Mouse (Mus musculus): ENCODE results near the gene Mpst. TPM values are rescaled to one million over a fixed set of nuclear protein-coding genes. Genes with fewer than 3 reads are reported as not detected.

Mpst gene
- total and polyA plus RNA-seq, 3 experiments = 19.9 to 101 (median 20.2) TPM

DNA sequence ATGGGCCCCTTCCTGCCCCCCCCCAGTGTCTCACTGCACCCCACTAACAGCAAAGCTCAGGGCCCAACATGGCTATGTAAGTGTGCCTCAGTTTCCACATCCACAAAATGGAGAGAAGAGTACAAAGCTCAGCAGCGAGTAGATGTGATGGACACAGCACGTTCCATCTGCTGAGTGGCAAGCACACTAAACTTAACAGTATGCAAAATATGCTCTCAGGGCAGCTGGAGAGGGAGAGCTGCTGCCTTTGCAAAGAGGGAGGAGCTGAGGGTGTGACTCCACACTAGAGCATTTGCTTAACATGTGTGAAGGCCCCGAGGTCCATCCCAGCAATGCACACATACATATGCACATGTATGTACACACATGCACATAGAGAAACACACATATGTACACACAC is 46.7 kb downstream of the Mpst start:
- no peaks in the 10 kb centered on the region for H3K36me3 ChIP-seq (replicated peaks)
- H3K4me1 ChIP-seq (ENCODE audit: insufficient read depth, low read depth, low read length) = peaks cover 49% of the 10 kb centered on the region
- ATAC-seq (ENCODE audit: extremely low read depth, insufficient number of reproducible peaks, low FRiP score, poor library complexity, severe bottlenecking) = no peak
- TF ChIP-seq TAL1 (conservative IDR thresholded peaks at IDR 0.05; ENCODE audit: low read depth, low read length) (no peak), GATA1 (IDR thresholded peaks at IDR 0.05; ENCODE audit: borderline replicate concordance, low read length) (no peak), POLR2AphosphoS5 (IDR thresholded peaks at IDR 0.05; ENCODE audit: insufficient replicate concordance, low read depth, low read length) (no peak), GATA2 (IDR thresholded peaks at IDR 0.05; ENCODE audit: borderline replicate concordance, low read depth, low read length) (no peak), CTCF (IDR thresholded peaks at IDR 0.05; ENCODE audit: low read depth, low read length) (no peak)
- H3K4me3 ChIP-seq (ENCODE audit: low read depth, low read length) = no peak overlapping the region
- DNase-seq (ENCODE audit: low spot score) = no peak
- H3K9me3 ChIP-seq (replicated peaks) = no peaks in the 10 kb centered on the region
- peaks cover 47% of the 10 kb centered on the region for H3K27me3 ChIP-seq (ENCODE audit: insufficient read depth, low read length)

DNA sequence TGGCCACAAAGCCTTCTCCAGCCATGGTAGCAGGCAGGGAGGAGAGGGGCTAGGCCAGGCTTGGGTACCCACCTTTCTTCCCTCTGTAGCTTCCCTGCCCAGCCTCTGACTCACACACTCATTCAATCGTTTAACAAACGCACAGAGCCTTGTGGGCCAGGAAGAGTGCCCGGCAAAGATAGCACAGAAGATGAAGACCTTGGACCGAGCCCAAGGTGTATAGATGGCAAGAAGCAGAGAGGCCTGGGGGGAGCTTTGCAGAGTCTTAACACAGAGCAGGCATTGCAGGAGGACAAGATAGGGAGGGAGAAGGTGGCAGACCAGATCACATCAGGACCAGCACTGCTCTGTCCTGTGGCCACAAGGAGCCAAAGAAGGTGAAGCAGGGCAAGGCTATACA is 49.0 kb downstream of the Mpst start:
- TF ChIP-seq GATA2 (IDR thresholded peaks at IDR 0.05; ENCODE audit: borderline replicate concordance, low read depth, low read length) (no peak), CTCF (IDR thresholded peaks at IDR 0.05; ENCODE audit: low read depth, low read length) (no peak), POLR2AphosphoS5 (IDR thresholded peaks at IDR 0.05; ENCODE audit: insufficient replicate concordance, low read depth, low read length) (no peak), TAL1 (conservative IDR thresholded peaks at IDR 0.05; ENCODE audit: low read depth, low read length) (no peak), GATA1 (IDR thresholded peaks at IDR 0.05; ENCODE audit: borderline replicate concordance, low read length) (no peak)
- no peak for DNase-seq (ENCODE audit: low spot score)
- H3K36me3 ChIP-seq (replicated peaks) = no peaks in the 10 kb centered on the region
- no peak overlapping the region for H3K4me3 ChIP-seq (ENCODE audit: low read depth, low read length)
- peaks cover 26% of the 10 kb centered on the region for H3K4me1 ChIP-seq (ENCODE audit: insufficient read depth, low read depth, low read length)
- peaks cover 55% of the 10 kb centered on the region for H3K27me3 ChIP-seq (ENCODE audit: insufficient read depth, low read length)
- no peak for ATAC-seq (ENCODE audit: extremely low read depth, insufficient number of reproducible peaks, low FRiP score, poor library complexity, severe bottlenecking)
- H3K9me3 ChIP-seq (replicated peaks) = no peaks in the 10 kb centered on the region

DNA sequence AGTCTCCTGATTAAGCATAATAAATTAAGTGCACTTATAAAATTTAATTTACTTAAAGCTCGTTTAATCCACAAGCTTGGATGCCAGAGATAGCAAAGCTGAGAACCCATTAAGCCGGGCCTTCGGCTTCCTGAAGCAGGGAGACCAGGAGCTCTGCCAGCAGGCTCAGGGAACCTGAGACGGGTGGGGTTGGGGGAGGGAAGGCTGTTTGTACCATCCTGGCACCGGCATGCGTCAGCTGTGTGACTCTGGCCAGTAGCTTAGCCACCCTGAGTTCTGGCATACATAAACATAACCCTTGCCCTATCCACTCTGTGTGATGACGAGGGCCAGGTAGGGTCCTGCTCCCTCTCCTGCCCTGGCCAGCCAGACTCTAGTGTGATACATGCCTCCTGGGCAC is 49.8 kb downstream of the Mpst start:
- H3K4me3 ChIP-seq (ENCODE audit: low read depth, low read length) = no peak overlapping the region
- no peak for ATAC-seq (ENCODE audit: extremely low read depth, insufficient number of reproducible peaks, low FRiP score, poor library complexity, severe bottlenecking)
- H3K4me1 ChIP-seq (ENCODE audit: insufficient read depth, low read depth, low read length) = peaks cover 19% of the 10 kb centered on the region
- no peaks in the 10 kb centered on the region for H3K36me3 ChIP-seq (replicated peaks)
- H3K9me3 ChIP-seq (replicated peaks) = no peaks in the 10 kb centered on the region
- no peak for DNase-seq (ENCODE audit: low spot score)
- H3K27me3 ChIP-seq (ENCODE audit: insufficient read depth, low read length) = peaks cover 60% of the 10 kb centered on the region
- TF ChIP-seq POLR2AphosphoS5 (IDR thresholded peaks at IDR 0.05; ENCODE audit: insufficient replicate concordance, low read depth, low read length) = no peak
- no peak for TF ChIP-seq GATA1 (IDR thresholded peaks at IDR 0.05; ENCODE audit: borderline replicate concordance, low read length)
- TF ChIP-seq TAL1 (conservative IDR thresholded peaks at IDR 0.05; ENCODE audit: low read depth, low read length) = no peak
- TF ChIP-seq CTCF (IDR thresholded peaks at IDR 0.05; ENCODE audit: low read depth, low read length) = no peak
- no peak for TF ChIP-seq GATA2 (IDR thresholded peaks at IDR 0.05; ENCODE audit: borderline replicate concordance, low read depth, low read length)

DNA sequence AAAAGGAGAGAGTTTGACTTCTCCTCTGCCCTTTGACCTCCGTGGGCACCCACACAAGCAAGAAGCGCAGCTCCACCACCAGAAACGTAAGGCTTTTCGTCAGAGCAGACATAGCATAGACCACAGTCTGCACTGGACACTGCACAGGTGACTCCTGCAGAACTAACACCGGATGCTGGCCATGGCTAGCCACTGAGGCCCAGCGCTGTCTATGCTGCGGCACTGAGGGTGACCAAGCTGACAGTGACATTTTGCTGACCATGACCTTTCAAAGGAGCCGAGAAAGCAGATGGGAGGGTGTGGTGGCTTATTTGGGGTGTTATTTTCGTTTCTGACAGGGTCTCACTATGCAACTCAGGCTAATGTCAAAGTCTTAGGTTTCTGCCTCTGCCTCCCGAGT is 51.0 kb downstream of the Mpst start:
- no peak overlapping the region for H3K4me3 ChIP-seq (ENCODE audit: low read depth, low read length)
- H3K36me3 ChIP-seq (replicated peaks) = no peaks in the 10 kb centered on the region
- no peak for TF ChIP-seq CTCF (IDR thresholded peaks at IDR 0.05; ENCODE audit: low read depth, low read length)
- TF ChIP-seq GATA2 (IDR thresholded peaks at IDR 0.05; ENCODE audit: borderline replicate concordance, low read depth, low read length) = no peak
- no peak for TF ChIP-seq POLR2AphosphoS5 (IDR thresholded peaks at IDR 0.05; ENCODE audit: insufficient replicate concordance, low read depth, low read length)
- TF ChIP-seq GATA1 (IDR thresholded peaks at IDR 0.05; ENCODE audit: borderline replicate concordance, low read length) = no peak
- TF ChIP-seq TAL1 (conservative IDR thresholded peaks at IDR 0.05; ENCODE audit: low read depth, low read length) = no peak
- DNase-seq (ENCODE audit: low spot score) (no peak), ATAC-seq (ENCODE audit: extremely low read depth, insufficient number of reproducible peaks, low FRiP score, poor library complexity, severe bottlenecking) (no peak)
- peaks cover 56% of the 10 kb centered on the region for H3K27me3 ChIP-seq (ENCODE audit: insufficient read depth, low read length)
- peaks cover 8% of the 10 kb centered on the region for H3K4me1 ChIP-seq (ENCODE audit: insufficient read depth, low read depth, low read length)
- H3K9me3 ChIP-seq (replicated peaks) = no peaks in the 10 kb centered on the region

- no peak for ATAC-seq (ENCODE audit: extremely low read depth, insufficient number of reproducible peaks, low FRiP score, poor library complexity, severe bottlenecking)
- no peak for DNase-seq (ENCODE audit: low spot score)
- TF ChIP-seq CTCF (IDR thresholded peaks at IDR 0.05; ENCODE audit: low read depth, low read length) = no peak
- H3K4me3 ChIP-seq (ENCODE audit: low read depth, low read length) = no peak overlapping the region
- H3K9me3 ChIP-seq (replicated peaks) = no peaks in the 10 kb centered on the region
- H3K4me1 ChIP-seq (ENCODE audit: insufficient read depth, low read depth, low read length) = no peaks in the 10 kb centered on the region
- no peaks in the 10 kb centered on the region for H3K36me3 ChIP-seq (replicated peaks)
- H3K27me3 ChIP-seq (ENCODE audit: insufficient read depth, low read length) = peaks cover 29% of the 10 kb centered on the region; the same call in 1 of the 2 replicates
These were observed 56.8 kb downstream of the Mpst start for GRCm38 (mm10) chr15:78462981-78463380.

Other genes with a start within 250 kb of the Mpst start
- 15.4 and 16.7 TPM in 2 replicates for gene Ift27, start 232.3 kb upstream of the Mpst start, total RNA-seq (2014; fragmentation: Nextera tagmentation)
- 15.7 and 17.8 TPM in 2 replicates for gene Ift27, start 232.3 kb upstream of the Mpst start, total RNA-seq (2017)
- 97.5 and 143 TPM in 2 replicates for gene Ift27, start 232.3 kb upstream of the Mpst start, polyA plus RNA-seq (2012)
- gene Pvalb, start 200.0 kb upstream of the Mpst start, total RNA-seq (2014; fragmentation: Nextera tagmentation) = not detected in 2 replicates
- not detected in 2 replicates for gene Pvalb, start 200.0 kb upstream of the Mpst start, total RNA-seq (2017)
- not detected in 2 replicates for gene Pvalb, start 200.0 kb upstream of the Mpst start, polyA plus RNA-seq (2012)
- 16.1 and 19.0 TPM in 2 replicates for gene Ncf4, start 161.6 kb upstream of the Mpst start, total RNA-seq (2014; fragmentation: Nextera tagmentation)
- gene Ncf4, start 161.6 kb upstream of the Mpst start, total RNA-seq (2017) = 64.1 and 67.1 TPM in 2 replicates
- gene Ncf4, start 161.6 kb upstream of the Mpst start, polyA plus RNA-seq (2012) = 3.2 and 4.5 TPM in 2 replicates
- 41.4 and 46.8 TPM in 2 replicates for gene Csf2rb2, start 100.7 kb upstream of the Mpst start, total RNA-seq (2014; fragmentation: Nextera tagmentation)
- 41.9 and 42.1 TPM in 2 replicates for gene Csf2rb2, start 100.7 kb upstream of the Mpst start, total RNA-seq (2017)
- 15.4 and 17.3 TPM in 2 replicates for gene Csf2rb2, start 100.7 kb upstream of the Mpst start, polyA plus RNA-seq (2012)
- gene Csf2rb, start 80.7 kb upstream of the Mpst start, total RNA-seq (2014; fragmentation: Nextera tagmentation) = 219 and 232 TPM in 2 replicates
- 155 and 178 TPM in 2 replicates for gene Csf2rb, start 80.7 kb upstream of the Mpst start, total RNA-seq (2017)
- 67.0 and 145 TPM in 2 replicates for gene Csf2rb, start 80.7 kb upstream of the Mpst start, polyA plus RNA-seq (2012)
- gene Tex33, start 10.5 kb upstream of the Mpst start, total RNA-seq (2014; fragmentation: Nextera tagmentation) = not detected in 2 replicates
- gene Tex33, start 10.5 kb upstream of the Mpst start, total RNA-seq (2017) = 0.49 TPM in 1 of 2 replicates, not detected in the other
- not detected in 2 replicates for gene Tex33, start 10.5 kb upstream of the Mpst start, polyA plus RNA-seq (2012)
- gene Tst, start 509 bp upstream of the Mpst start, total RNA-seq (2014; fragmentation: Nextera tagmentation) = 3.6 and 4.3 TPM in 2 replicates
- gene Tst, start 509 bp upstream of the Mpst start, total RNA-seq (2017) = 0.93 and 1.3 TPM in 2 replicates
- 1.7 and 1.8 TPM in 2 replicates for gene Tst, start 509 bp upstream of the Mpst start, polyA plus RNA-seq (2012)
- gene Kctd17, start 22.1 kb downstream of the Mpst start, total RNA-seq (2014; fragmentation: Nextera tagmentation) = not detected in 2 replicates
- 0.05 TPM in 1 of 2 replicates, not detected in the other for gene Kctd17, start 22.1 kb downstream of the Mpst start, total RNA-seq (2017)
- 0.04 TPM in 1 of 2 replicates, not detected in the other for gene Kctd17, start 22.1 kb downstream of the Mpst start, polyA plus RNA-seq (2012)
- not detected in 2 replicates for gene Tmprss6, start 62.2 kb downstream of the Mpst start, total RNA-seq (2014; fragmentation: Nextera tagmentation)
- gene Tmprss6, start 62.2 kb downstream of the Mpst start, total RNA-seq (2017) = 0.11 TPM in 1 of 2 replicates, not detected in the other
- not detected in 2 replicates for gene Tmprss6, start 62.2 kb downstream of the Mpst start, polyA plus RNA-seq (2012)
- not detected in 2 replicates for gene Il2rb, start 88.9 kb downstream of the Mpst start, total RNA-seq (2014; fragmentation: Nextera tagmentation)
- gene Il2rb, start 88.9 kb downstream of the Mpst start, total RNA-seq (2017) = under 0.01 and 0.05 TPM in 2 replicates
- not detected in 2 replicates for gene Il2rb, start 88.9 kb downstream of the Mpst start, polyA plus RNA-seq (2012)
- not detected in 2 replicates for gene C1qtnf6, start 125.0 kb downstream of the Mpst start, total RNA-seq (2014; fragmentation: Nextera tagmentation)
- gene C1qtnf6, start 125.0 kb downstream of the Mpst start, total RNA-seq (2017) = 0.11 and 0.41 TPM in 2 replicates
- not detected in 2 replicates for gene C1qtnf6, start 125.0 kb downstream of the Mpst start, polyA plus RNA-seq (2012)
- gene Sstr3, start 138.3 kb downstream of the Mpst start, total RNA-seq (2014; fragmentation: Nextera tagmentation) = not detected in 2 replicates
- 0.05 and 0.12 TPM in 2 replicates for gene Sstr3, start 138.3 kb downstream of the Mpst start, total RNA-seq (2017)
- not detected in 2 replicates for gene Sstr3, start 138.3 kb downstream of the Mpst start, polyA plus RNA-seq (2012)
- gene Rac2, start 166.4 kb downstream of the Mpst start, total RNA-seq (2014; fragmentation: Nextera tagmentation) = 647 and 735 TPM in 2 replicates
- gene Rac2, start 166.4 kb downstream of the Mpst start, total RNA-seq (2017) = 713 and 736 TPM in 2 replicates
- 981 and 1,035 TPM in 2 replicates for gene Rac2, start 166.4 kb downstream of the Mpst start, polyA plus RNA-seq (2012)
- not detected in 2 replicates for gene Cyth4, start 190.6 kb downstream of the Mpst start, total RNA-seq (2014; fragmentation: Nextera tagmentation)
- 1.4 and 1.5 TPM in 2 replicates for gene Cyth4, start 190.6 kb downstream of the Mpst start, total RNA-seq (2017)
- 0.04 and 0.26 TPM in 2 replicates for gene Cyth4, start 190.6 kb downstream of the Mpst start, polyA plus RNA-seq (2012)